Mouse (Mus musculus) hindbrain, embryonic 16.5 days (tissue): ENCODE measurements at regions not wholly inside any gene's neighbourhood (a gene's known extent, or its start where the extent isn't known, plus 50 kb on each side); places are given as distances from the start of the nearest gene placed in this dataset.

Experiments
- ATAC-seq: fragments of 200-750 bp; cut with Nextera tagmentation; 2 replicates; pipeline ENCODE4 v1.8.0; 2017; ENCODE audit warnings: moderate TSS enrichment, moderate library complexity
- H3K27ac ChIP-seq: fragments of 300-500 bp; sonication (generic); 2 replicates; pipeline ENCODE4 v1.5.1; 2014; ENCODE audit warnings: low read depth, mild to moderate bottlenecking, control low read depth, low read length, moderate library complexity
- H3K27me3 ChIP-seq: fragments of 300-500 bp; sonication (generic); replicated peaks from 2 replicates; pipeline ENCODE4 v1.6.1; 2014; ENCODE audit warnings: low read length; ENCODE audit not compliant: control insufficient read depth, insufficient read depth
- H3K36me3 ChIP-seq: fragments of 300-500 bp; sonication (generic); 2 replicates; pipeline ENCODE4 v1.6.1; 2014; ENCODE audit warnings: mild to moderate bottlenecking, low read length, moderate library complexity, mixed read lengths; ENCODE audit not compliant: control insufficient read depth, insufficient read depth
- H3K4me1 ChIP-seq: fragments of 300-500 bp; sonication (generic); 2 replicates; pipeline ENCODE4 v1.6.1; 2014; ENCODE audit warnings: low read depth, low read length; ENCODE audit not compliant: control insufficient read depth, insufficient read depth
- H3K4me2 ChIP-seq: fragments of 300-500 bp; sonication (generic); 2 replicates; pipeline ENCODE4 v1.6.1; 2014; ENCODE audit warnings: mild to moderate bottlenecking, low read length, control low read depth, moderate library complexity
- H3K4me3 ChIP-seq: fragments of 300-500 bp; sonication (generic); 2 replicates; pipeline ENCODE4 v1.5.1; 2014; ENCODE audit warnings: mild to moderate bottlenecking, low read length, control low read depth, moderate library complexity
- H3K9ac ChIP-seq: fragments of 300-500 bp; sonication (generic); 2 replicates; pipeline ENCODE4 v1.6.1; 2014; ENCODE audit warnings: low read depth, mild to moderate bottlenecking, control low read depth, low read length, moderate library complexity
- H3K9me3 ChIP-seq: fragments of 300-500 bp; sonication (generic); 2 replicates; pipeline ENCODE4 v1.6.1; 2014; ENCODE audit warnings: mild to moderate bottlenecking, low read length, moderate library complexity; ENCODE audit not compliant: control insufficient read depth
- WGBS: fragments of 180-500 bp; shearing (Covaris S2); extraction: QIAGEN DNeasy Blood & Tissue Kit; methylation state at CpG from one replicate; pipeline ENCODE4 v1.1.7; 2014; 5-methylcytosine and 5-hydroxymethylcytosine counted together

DNA sequence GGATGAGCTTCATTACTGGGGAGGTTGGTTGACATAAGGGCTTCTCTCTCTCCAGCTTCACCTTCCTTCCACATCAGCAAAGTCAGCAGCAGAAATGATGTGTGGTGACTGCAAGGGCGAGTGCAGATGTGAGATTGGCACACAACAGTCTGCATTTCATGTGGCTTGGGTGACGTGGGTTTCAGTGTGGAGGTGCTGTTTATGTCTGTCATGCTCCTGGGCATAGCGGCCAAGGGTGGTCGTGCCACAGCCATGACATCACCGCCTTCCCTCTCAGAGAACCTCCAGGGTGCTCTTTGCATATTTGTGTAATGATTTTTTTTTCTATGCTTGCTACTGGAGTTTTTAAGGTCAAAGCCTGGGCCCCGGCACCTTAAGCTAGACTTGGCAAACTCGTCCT is 64.0 kb downstream of the Pthlh start:
- Histone ChIP-seq H3K9me3 (no peaks in the 10 kb centered on the region), H3K4me3 (no peak overlapping the region), H3K4me1 (no peaks in the 10 kb centered on the region), H3K4me2 (no peak overlapping the region), H3K27ac (no peak overlapping the region), H3K27me3 (no peaks in the 10 kb centered on the region), H3K36me3 (no peaks in the 10 kb centered on the region), H3K9ac (no peak overlapping the region)
- ATAC-seq = no peak
- WGBS = 84% methylated on average over 7 of the region's 7 CpGs

DNA sequence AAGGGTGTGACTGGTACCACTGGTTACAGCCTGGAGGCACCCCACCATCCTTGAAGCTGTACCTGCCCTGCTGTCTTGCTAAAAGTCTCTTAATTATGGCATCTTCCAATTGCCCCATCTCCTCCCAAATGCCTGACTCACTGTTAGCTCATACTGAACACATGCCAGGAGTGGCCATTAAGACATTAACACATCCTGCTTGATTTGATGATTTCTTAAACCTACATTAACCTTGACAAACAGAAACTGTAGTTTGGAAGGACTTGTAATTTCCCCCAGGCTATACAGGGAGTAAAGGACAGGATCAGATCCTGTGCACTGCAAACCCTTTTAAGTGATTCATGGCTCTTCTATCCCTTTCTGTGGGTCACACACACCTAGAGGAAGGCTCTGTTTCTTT is 64.6 kb downstream of the Pthlh start:
- no peaks in the 10 kb centered on the region for H3K4me1 ChIP-seq
- H3K9ac ChIP-seq = no peak overlapping the region
- ATAC-seq = no peak
- H3K4me3 ChIP-seq = no peak overlapping the region
- no peak overlapping the region for H3K27ac ChIP-seq
- H3K4me2 ChIP-seq = no peak overlapping the region
- H3K36me3 ChIP-seq = no peaks in the 10 kb centered on the region
- no peaks in the 10 kb centered on the region for H3K27me3 ChIP-seq
- no peaks in the 10 kb centered on the region for H3K9me3 ChIP-seq

DNA sequence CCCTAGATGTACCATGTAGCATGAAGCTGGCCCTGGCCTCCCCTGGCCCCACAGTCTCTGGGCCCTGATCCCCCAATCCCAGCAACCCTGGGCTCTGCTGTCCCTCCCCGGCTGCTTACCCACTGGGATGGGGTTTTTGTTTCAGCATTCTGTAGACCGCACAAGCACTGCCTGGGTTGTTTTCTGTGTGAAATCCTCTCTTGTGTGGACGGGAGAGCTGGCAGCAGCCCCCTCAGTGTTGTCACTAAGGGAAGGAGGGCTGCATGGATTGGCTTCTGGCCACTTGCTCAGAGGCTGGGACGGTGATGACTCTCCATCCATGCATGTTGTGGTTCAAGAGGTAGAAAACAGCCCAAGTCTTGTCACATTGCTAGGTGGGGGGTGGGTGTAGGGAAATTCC is 67.6 kb downstream of the Pthlh start:
- H3K4me2 ChIP-seq = no peak overlapping the region
- ATAC-seq = peak; percentile 56
- no peaks in the 10 kb centered on the region for H3K27me3 ChIP-seq
- H3K9me3 ChIP-seq = no peaks in the 10 kb centered on the region
- no peak overlapping the region for H3K4me3 ChIP-seq
- 51% methylated on average over 4 of the region's 4 CpGs for WGBS
- no peaks in the 10 kb centered on the region for H3K36me3 ChIP-seq
- H3K4me1 ChIP-seq = no peaks in the 10 kb centered on the region
- no peak overlapping the region for H3K27ac ChIP-seq
- H3K9ac ChIP-seq = no peak overlapping the region

DNA sequence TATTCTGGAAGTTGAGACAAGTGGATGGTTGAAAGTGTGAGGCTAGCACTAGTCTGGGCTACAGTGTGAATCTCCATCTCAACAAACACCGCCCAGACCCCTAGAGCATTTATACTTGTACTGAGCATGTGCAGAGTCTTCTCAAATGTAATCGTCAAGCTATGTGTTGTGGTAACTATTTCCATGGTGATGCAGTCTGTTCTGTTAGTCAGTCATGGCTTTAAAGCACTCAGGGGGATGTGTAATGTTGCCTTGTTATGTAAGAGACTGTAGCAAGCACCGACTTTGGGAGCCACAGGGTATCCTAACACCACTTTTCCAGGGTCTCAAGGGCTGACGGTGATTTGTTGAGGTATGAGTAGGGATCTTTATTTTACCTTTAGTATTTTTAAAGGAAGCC is 68.7 kb downstream of the Pthlh start:
- H3K4me2 ChIP-seq = no peak overlapping the region
- H3K4me1 ChIP-seq = no peaks in the 10 kb centered on the region
- 79% methylated on average over 4 of the region's 4 CpGs for WGBS
- no peak overlapping the region for H3K9ac ChIP-seq
- H3K4me3 ChIP-seq = no peak overlapping the region
- no peaks in the 10 kb centered on the region for H3K36me3 ChIP-seq
- no peak for ATAC-seq
- H3K9me3 ChIP-seq = no peaks in the 10 kb centered on the region
- H3K27me3 ChIP-seq = no peaks in the 10 kb centered on the region
- H3K27ac ChIP-seq = no peak overlapping the region

- H3K4me2 ChIP-seq = no peak overlapping the region
- no peaks in the 10 kb centered on the region for H3K27me3 ChIP-seq
- no peak overlapping the region for H3K27ac ChIP-seq
- H3K36me3 ChIP-seq = no peaks in the 10 kb centered on the region
- no peaks in the 10 kb centered on the region for H3K4me1 ChIP-seq
- H3K4me3 ChIP-seq = no peak overlapping the region
- no peak for ATAC-seq
- H3K9me3 ChIP-seq = no peaks in the 10 kb centered on the region
- WGBS = 66% methylated on average over 5 of the region's 5 CpGs
- H3K9ac ChIP-seq = no peak overlapping the region
Observed at GRCm38 (mm10) chr6:147187710-147188109, 76.3 kb downstream of the Pthlh start.

- Histone ChIP-seq H3K27ac (no peak overlapping the region), H3K36me3 (no peaks in the 10 kb centered on the region), H3K27me3 (no peaks in the 10 kb centered on the region), H3K9me3 (no peaks in the 10 kb centered on the region), H3K9ac (no peak overlapping the region), H3K4me3 (no peak overlapping the region), H3K4me1 (no peaks in the 10 kb centered on the region), H3K4me2 (no peak overlapping the region)
- ATAC-seq = no peak
- 72% methylated on average over 7 of the region's 7 CpGs for WGBS
Observed at GRCm38 (mm10) chr6:147178276-147178675, 85.7 kb downstream of the Pthlh start.

DNA sequence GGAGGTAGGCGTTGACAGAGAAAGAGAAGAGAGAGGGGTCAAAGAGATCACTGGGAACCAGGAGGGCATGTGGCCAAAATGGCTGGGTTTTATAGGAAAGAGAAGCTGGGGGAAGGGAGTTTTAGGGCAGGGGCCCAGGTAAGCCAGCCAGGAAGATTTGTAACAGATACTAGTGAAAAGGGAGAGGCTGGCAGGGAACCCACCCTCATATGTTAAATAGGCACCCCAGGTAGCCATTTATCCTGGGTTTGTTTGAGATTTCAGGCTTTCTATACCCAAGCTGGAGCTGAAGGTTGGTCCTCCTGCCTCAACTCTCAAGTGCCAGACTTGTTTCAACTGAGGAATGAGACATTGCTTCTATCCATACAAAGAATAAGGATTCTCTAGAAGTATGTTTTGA is 85.0 kb downstream of the Klhl42 start:
- Histone ChIP-seq H3K4me1 (no peaks in the 10 kb centered on the region), H3K4me2 (no peak overlapping the region), H3K27me3 (no peaks in the 10 kb centered on the region), H3K4me3 (no peak overlapping the region), H3K36me3 (no peaks in the 10 kb centered on the region), H3K27ac (no peak overlapping the region), H3K9ac (no peak overlapping the region), H3K9me3 (no peaks in the 10 kb centered on the region)
- no peak for ATAC-seq
- WGBS = 68% methylated on average over 1 of the region's 1 CpGs
